Mouse (Mus musculus) mesoderm, embryonic 11.5 days (tissue): ENCODE measurements around the gene Grin2a.

Source experiments
- DNase-seq: peaks from one replicate; pipeline ENCODE4 v3.0.0-alpha.2; 2012; ENCODE audit warnings: low read depth, low spot score

The Grin2a gene

GRCm38 (mm10) chr16:9972705-9973104, 22.7 kb downstream of the Grin2a start:
- DNase-seq = no peak

- DNase-seq = no peak
These were observed 30.9 kb downstream of the Grin2a start for GRCm38 (mm10) chr16:9964469-9964868.

GRCm38 (mm10) chr16:9962482-9962881, 32.9 kb downstream of the Grin2a start:
- DNase-seq = no peak

- DNase-seq = no peak
These were observed 36.0 kb downstream of the Grin2a start for GRCm38 (mm10) chr16:9959340-9959739.

GRCm38 (mm10) chr16:9954266-9954665, 41.1 kb downstream of the Grin2a start:
- DNase-seq = no peak

GRCm38 (mm10) chr16:9953396-9953831, 41.9 kb downstream of the Grin2a start:
- DNase-seq = no peak

- no peak for DNase-seq
These were observed 46.1 kb downstream of the Grin2a start for GRCm38 (mm10) chr16:9949250-9949649.

GRCm38 (mm10) chr16:9947430-9947829, 47.9 kb downstream of the Grin2a start:
- no peak for DNase-seq

GRCm38 (mm10) chr16:9944836-9945235, 50.5 kb downstream of the Grin2a start:
- DNase-seq = no peak

GRCm38 (mm10) chr16:9941306-9941930, 53.9 kb downstream of the Grin2a start:
- peak; percentile 10 for DNase-seq

GRCm38 (mm10) chr16:9940716-9941115, 54.6 kb downstream of the Grin2a start:
- no peak for DNase-seq

- no peak for DNase-seq
These were observed 84.7 kb downstream of the Grin2a start for GRCm38 (mm10) chr16:9910672-9911071.

GRCm38 (mm10) chr16:9909225-9909624, 86.1 kb downstream of the Grin2a start:
- no peak for DNase-seq

GRCm38 (mm10) chr16:9904443-9904842, 90.9 kb downstream of the Grin2a start:
- DNase-seq = no peak

- no peak for DNase-seq
These were observed 92.5 kb downstream of the Grin2a start for GRCm38 (mm10) chr16:9902680-9903463.

- DNase-seq = no peak
These were observed 93.9 kb downstream of the Grin2a start for GRCm38 (mm10) chr16:9901433-9901832.

- DNase-seq = no peak
These were observed 94.4 kb downstream of the Grin2a start for GRCm38 (mm10) chr16:9900996-9901395.

- no peak for DNase-seq
These were observed 95.2 kb downstream of the Grin2a start for GRCm38 (mm10) chr16:9900196-9900595.

GRCm38 (mm10) chr16:9899176-9899575, 96.2 kb downstream of the Grin2a start:
- no peak for DNase-seq

- no peak for DNase-seq
These were observed 99.8 kb downstream of the Grin2a start for GRCm38 (mm10) chr16:9895581-9895980.

GRCm38 (mm10) chr16:9886155-9886554, 109.2 kb downstream of the Grin2a start:
- DNase-seq = no peak

- DNase-seq = no peak
These were observed 111.2 kb downstream of the Grin2a start for GRCm38 (mm10) chr16:9884141-9884540.

GRCm38 (mm10) chr16:9882420-9882819, 112.9 kb downstream of the Grin2a start:
- no peak for DNase-seq
